Mouse (Mus musculus): ENCODE measurements around the gene Fam161a. TPM values are rescaled to one million over a fixed set of nuclear protein-coding genes. Genes with fewer than 3 reads are reported as not detected.

Gene Fam161a
- 1 to 10 TPM; 1.7 to 2.0 TPM for total RNA-seq (2021)

DNA sequence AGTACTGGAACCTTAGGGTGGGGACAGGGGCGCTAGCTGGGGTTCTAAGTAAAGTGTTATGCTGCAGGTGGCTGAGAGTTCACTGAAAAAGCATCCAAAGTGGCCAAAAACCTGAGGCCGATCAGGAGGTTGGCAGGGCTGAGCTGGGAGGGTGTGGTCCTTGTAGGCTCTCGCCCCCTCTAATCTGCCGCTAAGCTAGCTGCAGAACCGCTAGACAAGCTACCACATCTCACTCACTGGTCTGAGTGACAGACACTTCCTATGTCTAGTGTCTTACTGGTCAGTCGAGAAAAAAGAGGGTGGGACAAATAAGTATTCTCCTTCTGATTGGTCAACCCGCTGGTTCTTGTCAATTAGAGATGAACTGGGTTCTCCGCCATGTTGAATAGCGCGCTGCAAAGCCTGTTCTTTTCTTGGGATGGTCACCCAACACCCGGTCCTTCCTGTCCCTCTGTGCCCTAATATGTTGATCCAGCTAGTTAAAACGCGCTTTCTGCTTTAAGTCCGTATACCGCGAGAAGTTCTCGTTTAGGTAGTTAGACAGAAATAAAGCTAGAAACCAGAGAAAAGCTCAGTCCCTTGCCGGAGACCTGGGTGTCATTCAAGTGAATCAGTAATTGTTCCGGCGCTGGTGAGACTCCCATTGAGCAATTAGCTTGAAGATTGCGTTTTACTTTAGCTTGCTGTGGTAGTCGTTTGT lies at the start of gene Fam161a:
Gene Fam161a (plus strand): TSS at position 51 of the 700 bp plus-strand sequence.
- DNase-seq = peak; percentile 76

DNA sequence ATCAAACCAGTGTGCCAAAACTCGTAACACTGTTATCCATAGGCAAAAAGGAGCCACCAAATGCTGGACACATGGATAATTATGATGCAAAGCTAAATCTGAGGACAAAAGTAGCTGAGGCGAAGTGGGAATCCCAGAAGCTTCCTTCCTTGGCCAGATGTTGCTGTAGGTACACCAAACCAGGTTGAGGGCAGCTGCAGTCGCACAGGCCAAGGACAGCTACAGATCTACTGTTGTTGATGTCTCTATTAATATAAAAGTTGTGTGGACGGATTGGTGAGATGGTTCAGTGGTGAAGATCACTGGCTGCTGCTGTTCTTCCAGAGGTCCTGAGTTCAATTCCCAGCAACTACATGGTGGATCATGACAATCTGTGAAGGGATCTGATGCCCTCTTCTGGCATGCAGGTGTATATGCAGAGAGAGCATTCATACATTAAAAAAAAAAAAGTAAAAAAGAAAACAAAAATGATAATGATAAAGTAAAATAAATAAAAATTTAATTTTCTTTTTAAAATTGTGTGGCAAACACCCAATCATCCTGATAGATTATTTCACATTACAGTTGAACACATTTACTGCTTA lies 49.4 kb upstream of the Fam161a start:
- DNase-seq = no peak

DNA sequence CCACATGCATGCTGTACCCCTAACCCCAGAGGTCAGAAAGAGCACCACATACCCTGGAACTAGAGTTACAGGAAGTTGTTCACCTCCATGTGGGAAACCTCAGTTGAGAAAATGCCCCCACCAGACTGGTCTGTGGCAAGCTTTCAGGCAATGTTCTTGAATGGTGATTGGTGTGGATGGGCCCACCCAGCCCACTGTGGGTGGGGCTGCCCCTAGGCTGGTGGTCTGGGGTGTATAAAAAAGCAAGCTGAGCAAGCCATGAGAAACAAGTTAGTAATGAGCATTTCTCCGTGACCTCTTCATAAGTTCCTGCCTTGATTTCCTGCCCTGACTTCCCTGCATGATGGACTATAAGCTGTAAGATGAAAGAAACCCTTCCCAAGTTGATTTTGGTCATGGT lies 45.2 kb upstream of the Fam161a start:
- DNase-seq = no peak

DNA sequence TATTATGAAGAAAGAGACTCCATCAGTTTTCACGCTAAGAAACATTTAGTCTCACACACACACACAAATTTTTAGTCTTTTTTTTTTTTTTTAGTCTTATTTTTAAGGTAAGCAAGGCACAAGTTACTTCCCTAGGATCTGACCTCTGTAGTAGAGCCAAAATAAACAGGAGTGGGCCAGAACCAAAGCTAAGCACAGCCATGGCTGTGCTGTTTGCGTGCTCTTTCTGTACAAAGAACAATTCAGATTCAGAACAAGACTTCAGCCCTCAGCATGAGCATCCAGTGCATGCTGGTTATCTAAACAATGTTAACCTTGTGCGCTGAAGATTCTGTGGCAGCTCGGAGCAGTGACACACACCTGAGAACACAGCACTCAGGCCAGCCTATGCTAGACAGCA lies 42.9 kb upstream of the Fam161a start:
- DNase-seq = no peak

DNA sequence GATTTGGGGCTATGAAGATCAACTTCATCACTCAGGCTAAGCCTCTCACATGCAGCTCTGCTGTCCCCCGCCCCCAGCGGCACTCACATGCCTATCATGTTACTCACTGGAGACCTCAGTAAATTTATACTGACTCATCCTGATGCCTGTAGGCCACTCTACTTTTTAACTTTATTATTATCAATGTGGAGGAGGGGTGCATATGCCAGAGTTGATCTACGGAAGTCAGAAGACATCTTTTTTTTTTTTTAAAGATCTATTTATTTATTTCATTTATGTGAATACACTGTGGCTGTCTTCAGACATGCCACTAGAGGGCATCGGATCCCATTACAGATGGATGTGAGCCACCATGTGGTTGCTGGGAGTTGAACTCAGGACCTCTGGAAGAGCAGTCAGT lies 41.8 kb upstream of the Fam161a start:
- DNase-seq = no peak

DNA sequence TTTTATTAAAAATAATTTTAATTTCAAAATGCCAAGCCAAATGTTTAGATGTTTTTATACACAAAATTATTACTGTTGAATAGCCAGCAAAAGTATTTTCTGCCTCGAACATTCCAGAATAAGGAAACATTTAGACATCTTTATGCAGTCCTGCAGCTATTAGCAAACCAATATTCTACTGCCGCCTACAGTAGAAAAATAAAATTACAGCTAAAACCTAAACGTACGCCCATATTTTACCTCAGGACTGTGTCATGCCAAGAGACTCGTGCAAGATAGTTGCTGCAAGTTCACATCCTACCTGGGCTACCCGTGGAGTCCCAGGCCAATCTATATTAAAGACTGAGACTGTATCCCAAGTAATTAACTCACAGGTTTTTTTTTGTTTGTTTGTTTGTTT lies 37.8 kb upstream of the Fam161a start:
- no peak for DNase-seq

DNA sequence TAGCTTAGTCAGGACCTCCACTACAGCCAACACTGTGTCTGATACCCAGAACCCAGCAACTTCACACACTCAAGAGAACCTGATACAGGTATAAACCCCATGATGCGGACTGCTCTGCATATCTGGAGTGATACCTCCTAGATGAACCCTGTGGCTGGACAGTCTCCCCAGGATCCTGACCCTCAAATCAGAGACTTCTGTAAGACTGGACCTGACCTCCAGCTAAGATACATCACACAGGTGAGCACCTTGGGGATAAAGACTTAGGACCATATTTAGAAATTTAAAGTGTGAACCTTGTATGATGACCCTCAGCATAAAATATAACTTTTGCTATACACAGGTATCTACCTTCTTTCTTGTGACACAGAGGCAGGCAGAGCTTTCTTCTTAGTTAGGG lies 36.8 kb upstream of the Fam161a start:
- DNase-seq = no peak

DNA sequence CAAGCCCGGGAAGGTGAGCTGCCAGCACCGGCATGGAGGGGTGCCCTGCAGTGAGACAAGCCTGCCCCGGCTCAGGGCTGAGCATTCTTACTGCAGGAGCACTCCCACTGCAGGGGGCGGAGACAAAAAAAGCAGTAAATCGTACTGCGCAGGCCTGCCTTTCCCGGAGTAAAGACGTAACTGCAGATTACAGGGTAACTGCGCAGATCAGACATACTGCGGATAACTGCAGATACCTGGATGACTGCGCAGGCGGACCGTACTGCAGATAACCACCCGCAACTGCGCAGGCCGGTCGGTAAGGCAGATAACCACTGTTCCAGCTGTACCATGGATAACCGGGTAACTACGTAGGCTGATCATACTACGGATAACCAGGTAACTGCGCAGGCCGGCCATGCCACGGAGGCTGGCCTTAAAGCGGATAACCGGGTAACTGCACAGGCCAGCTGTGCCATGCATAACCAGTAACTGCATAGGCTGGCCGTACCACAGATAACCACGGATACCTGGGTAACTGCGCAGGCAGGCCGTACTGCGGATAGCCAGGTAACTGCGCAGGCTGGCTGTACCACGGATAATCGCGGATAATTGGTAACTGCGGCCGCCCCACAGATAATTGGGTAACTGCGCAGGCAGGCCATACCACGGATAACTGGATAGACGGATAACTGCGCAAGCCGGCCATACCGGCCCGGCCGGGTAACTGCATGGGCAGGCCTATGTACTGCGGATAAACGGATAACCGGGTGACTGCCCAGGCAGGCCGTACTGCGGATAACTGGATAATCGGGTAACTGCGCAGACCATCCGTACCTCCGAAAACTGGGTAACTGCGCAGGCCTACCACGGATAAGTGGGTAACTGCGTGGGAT lies 35.3 kb upstream of the Fam161a start, which contains the start of gene Zrsr1:
Gene Zrsr1 (plus strand): TSS at position 171 of the 875 bp plus-strand sequence.
- peak; percentile 55 for DNase-seq

DNA sequence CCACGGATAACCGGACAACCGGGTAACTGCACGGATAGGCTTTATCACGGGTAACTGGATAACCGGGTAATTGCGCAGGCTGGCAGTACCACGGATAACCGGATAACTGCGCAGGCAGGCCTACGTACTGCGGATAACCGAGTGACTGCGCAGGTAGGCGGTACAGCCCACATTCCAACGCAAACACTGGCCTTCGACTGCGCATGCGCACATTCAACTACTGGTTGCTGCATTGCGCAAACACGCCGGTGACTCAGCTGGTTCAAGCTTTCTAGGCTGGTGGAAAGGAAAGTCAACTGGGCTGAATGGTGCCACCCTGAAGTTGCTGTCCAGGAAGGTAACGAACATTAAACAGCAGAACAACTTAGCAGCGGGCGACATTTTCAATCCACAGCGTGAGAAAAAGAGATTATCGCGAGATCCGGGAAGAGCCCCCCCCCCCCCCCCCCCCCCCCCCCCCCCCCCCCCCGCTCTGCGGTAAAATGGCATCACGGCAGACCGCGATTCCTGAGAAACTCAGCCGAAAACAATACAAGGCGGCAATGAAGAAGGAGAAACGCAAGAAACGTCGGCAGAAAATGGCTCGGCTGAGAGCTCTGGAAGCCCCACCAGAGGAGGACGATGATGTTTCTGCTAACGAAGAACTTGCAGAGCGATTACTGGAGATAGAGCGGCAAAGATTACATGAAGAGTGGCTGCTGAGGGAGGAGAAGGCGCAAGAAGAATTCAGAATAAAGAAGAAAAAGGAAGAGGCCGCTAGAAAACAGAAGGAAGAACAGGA lies 34.4 kb upstream of the Fam161a start:
- DNase-seq = peak; percentile 76

DNA sequence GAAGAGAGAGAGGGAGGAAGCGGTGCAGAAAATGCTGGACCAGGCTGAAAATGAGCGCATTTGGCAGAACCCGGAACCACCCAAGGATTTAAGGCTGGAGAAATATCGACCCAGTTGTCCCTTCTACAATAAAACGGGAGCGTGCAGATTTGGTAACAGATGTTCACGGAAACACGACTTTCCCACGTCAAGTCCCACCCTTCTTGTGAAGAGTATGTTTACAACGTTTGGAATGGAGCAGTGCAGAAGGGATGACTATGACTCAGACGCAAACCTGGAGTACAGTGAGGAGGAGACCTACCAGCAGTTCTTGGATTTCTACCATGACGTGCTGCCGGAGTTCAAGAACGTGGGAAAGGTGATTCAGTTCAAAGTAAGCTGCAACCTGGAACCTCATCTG lies 33.7 kb upstream of the Fam161a start:
- DNase-seq = no peak

DNA sequence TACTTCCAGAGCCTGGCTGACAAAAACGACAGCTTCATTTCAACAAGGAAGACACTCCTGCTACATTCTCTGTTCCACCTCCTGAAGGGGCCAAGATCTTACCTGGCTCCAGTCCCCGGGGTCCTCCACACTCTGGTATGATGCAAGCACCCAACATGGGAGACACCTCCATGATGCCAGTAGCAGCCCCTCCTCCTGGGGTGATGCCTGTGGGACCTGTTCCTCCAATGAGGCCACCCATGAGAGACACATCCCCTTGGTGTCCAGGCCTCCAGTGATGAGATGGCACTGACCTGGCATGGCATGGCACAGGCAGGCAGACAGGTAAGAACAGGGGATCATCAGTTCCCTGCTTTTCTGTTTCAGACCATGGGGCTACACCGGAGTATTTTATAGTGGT lies 29.1 kb upstream of the Fam161a start:
- DNase-seq = no peak

DNA sequence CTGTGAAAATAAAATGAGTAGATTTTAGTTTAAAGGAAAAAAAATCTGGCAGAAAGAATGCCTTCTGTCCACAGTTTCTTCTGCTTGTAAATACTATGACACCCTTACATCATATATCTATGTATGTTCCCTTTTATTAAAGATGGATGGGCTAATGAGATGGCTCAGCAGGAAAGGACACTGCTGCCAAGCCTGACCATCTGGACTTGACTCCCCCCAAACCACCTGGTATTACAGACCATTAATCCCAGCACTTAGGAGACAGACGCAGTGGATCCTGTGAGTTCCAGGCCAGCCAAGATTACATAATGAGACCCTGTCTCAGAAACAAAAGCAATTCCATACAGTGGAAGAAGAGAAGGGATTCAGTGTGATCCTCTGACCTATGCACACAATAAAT lies 28.6 kb upstream of the Fam161a start:
- no peak for DNase-seq

DNA sequence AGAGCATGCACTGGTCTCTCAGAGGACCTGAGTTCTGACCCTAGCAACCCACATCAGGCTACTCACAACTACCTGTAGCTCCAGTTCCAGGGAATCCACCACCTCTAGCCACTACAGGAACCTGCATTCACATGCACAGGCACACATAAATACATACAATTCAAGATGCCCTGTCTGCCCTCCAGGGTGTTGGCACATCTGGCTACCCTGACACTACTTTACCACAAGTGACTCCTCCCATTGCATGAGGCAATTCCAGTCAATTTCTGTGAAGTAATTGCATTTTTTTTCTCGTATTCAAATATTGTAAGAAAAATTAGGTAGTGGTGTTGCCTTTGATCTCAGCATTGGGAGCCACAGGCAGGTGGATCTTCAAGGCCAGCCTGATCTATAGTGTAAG lies 28.1 kb upstream of the Fam161a start:
- no peak for DNase-seq

DNA sequence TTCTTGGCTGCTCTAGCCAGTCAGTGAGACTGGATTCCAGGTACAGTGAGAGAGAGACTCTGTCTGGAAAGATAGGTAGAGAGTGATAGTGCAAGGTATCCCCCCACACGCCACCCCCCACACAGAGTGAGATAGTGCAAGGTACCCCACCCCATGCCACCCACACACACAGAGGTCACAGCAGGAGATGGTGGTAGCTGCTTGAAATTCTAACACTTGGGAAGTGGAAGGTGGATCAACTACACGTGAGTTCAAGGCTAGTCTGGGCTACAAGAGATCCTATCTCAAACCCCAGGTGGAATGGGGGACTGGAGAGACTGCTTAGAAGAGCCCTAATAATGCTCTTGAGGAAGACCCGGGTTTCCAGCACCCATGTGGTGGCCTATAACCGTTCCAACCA lies 26.3 kb upstream of the Fam161a start:
- DNase-seq = no peak

DNA sequence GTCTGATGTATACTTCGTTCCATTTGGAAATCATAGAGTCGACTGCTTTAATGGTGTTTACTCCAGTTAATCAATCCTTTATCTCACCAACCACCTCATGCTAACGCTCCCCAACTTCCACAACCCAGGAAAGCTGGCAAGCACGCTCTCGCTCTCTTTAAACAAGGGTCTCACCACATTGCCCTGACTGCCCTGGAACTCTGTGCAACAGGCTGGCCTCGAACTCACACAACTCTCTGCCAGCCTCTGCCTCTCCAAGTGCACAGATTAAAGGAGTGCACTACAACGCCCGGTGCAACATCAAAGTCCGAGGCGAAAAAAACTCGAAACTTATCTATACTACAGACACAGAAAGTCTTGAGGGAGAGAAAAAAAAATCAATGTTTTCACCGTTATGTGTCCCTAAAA lies 25.8 kb upstream of the Fam161a start:
- no peak for DNase-seq

DNA sequence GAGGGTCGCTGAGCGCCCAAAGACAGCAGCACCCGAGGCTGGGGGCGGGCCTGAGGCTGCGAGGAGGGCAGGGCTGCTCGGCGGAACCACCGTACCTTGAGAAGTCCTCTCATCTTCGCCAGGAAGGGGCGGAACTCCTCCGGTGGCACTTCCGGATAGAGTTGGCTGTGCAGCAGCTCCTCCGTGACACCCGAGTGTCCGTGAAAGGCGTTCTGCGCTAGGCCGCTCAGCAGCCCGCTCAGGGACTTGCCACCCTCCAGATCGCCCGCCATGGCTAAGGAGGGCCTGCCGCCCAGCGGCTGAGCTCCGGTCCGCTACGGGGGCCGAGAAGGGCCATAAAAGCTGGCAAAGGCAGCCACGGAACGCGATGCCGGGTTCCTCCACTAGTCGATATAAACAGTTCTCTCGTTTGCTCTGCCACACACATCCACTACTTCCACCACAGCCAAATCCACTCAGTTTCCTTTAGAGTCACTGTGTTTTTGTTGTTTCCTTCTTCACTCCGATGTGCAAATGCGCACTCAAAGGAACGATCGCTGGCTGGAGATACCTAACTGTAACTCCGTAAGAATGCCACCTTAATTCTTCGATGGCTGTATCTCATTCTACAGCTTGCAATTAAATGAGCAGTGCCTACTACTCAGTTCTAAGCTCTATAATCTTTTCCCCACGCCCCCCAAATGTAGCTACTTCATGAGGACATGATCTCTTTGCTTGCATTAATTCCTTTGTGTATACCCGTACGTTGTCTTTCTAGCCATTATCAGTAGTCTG lies 25.2 kb upstream of the Fam161a start, which contains the start of the genes Gm28048 and Commd1:
Gene Gm28048 (minus strand): TSS at position 107 of the 774 bp plus-strand sequence.
Gene Commd1 (minus strand): TSS at position 399 of the 774 bp plus-strand sequence.
- DNase-seq = peak; percentile 98

DNA sequence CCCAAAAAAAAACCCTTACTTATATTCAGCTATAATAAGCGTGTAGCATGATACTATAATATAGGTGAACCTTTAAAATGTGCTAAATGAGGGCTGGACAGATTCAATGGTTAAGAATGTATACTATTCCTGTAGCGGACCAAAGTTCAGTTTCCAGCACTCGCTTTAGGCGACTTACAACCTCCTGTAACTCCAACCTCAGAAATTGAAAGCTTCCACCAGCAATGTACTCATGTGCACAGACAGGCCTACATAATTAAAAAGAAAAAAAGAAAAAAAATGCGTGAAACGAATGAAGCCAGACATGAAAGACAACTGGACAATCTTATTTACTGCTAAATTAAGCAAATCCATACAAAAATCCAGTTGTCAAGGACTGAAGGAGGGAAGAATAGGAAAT lies 24.5 kb upstream of the Fam161a start:
- DNase-seq = no peak

DNA sequence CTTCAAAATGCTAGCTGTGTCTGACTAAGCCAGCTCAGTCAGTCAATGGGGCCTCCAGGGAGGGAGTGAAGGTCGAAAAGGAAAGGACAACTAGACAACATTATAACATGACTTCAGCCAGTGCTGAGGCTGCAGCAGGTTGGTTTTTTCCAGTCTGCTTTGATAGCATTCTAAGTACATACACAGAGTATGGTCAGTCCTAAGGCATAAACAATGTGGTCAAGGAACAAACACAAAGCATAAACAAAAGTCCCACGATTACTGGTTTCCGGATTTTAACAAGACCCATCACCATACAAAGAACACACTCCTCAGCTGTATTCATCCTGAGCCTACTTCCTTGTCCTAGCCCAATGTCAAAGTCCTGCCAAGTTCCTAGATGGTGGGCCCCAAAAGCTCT lies 21.8 kb upstream of the Fam161a start:
- no peak for DNase-seq

DNA sequence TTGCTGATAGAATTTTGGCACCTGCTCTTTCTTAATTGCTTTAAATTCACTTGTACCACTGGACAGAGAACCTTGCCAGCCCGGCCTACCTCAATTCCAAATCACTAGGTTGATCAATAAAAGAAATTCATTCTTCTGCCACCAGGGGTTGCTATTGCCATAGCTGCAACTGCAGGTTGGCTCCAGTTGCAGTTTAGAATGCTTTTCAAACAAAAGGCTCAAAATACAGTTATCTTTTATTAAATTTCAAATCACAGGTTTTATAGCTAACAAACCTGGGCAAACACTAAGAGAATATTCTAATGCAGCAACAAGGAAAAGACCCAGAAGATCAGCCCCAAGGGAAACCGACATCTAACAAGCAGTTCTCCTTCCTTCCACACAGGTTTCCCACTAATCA lies 20.0 kb upstream of the Fam161a start:
- DNase-seq = peak; percentile 44

DNA sequence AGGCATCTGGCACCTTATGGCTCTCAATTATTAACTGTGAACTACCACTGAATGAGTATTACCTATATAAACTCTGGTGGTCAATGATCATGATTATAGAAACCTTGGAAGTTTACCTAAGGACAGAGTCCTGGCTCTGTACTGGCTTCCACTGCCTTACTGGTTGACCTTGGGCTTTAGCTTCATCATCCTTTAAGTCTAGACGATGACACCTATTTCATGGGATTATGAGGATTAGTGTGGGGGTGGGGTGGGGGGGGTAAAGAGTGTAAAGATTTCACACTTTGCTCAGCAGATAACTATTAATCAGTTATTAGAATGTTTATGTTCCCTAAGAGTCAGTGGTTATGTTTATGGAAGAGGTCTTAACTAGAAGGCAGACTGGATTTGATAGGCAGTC lies 17.5 kb upstream of the Fam161a start:
- DNase-seq = no peak

DNA sequence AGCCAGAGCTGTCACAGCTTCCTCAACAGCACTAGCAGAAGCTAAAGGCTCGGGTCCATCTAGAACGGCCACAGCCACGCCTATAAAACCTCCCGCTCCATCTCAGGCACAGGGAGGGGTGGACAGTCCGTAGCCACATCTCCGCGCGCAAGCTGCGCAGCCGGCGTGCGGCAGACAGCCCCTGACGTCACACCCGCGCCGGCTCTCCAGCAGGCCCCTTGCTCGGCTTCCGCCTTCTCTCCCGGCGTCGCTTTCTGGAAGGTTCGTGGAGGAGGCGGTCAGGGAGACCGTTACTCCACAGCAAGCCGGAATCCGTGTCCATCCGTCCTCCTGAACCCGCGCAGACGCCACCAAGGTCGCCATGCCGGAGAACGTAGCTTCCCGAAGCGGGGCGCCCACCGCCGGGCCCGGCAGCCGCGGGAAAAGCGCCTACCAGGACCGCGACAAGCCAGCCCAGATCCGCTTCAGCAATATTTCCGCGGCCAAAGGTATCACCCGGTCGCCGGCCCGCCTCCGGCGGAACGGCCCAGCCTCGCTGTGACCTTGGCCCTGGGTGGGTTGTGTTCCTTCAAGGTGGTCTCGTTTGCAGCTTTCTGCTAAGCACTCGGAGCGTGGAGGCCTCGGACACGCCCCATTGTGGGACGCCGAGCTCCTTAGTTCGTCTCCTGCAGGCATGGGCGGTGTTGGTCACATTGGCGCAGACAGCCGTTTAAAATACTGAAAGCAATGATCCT lies 16.8 kb upstream of the Fam161a start, which contains the start of gene Cct4:
Gene Cct4 (plus strand): TSS at position 127 of the 734 bp plus-strand sequence.
- peak; percentile 94 for DNase-seq
